Mouse (Mus musculus) cerebellum, adult 2 months (tissue): ENCODE results near the gene Nol10.

Experiments used
- CTCF ChIP-seq: fragments of 200-500 bp; IDR thresholded peaks from 2 replicates; pipeline ENCODE4 v1.5.1; 2011; ENCODE audit warnings: low read depth, mild to moderate bottlenecking, control low read depth, low read length, moderate library complexity, borderline replicate concordance; ENCODE audit not compliant: insufficient read depth
- POLR2A ChIP-seq: fragments of 200-500 bp; IDR thresholded peaks from 2 replicates; pipeline ENCODE4 v1.6.1; 2011; ENCODE audit warnings: low read length, control low read depth, borderline replicate concordance; ENCODE audit not compliant: insufficient read depth

GRCm38 (mm10) chr12:17426735-17427134 is 78.5 kb downstream of the Nol10 start:
- TF ChIP-seq POLR2A (no peak), CTCF (no peak)
